Mouse (Mus musculus) liver, embryonic 11.5 days (tissue): ENCODE measurements around the gene Rnf212. TPM values are rescaled to one million over a fixed set of nuclear protein-coding genes. Genes with fewer than 3 reads are reported as not detected.
"Not testable (repeated sequence)": the region's sequence is repeated elsewhere in the genome, so short reads cannot be mapped to it uniquely, and the experiment has no call there.

Experiments used
- ATAC-seq: fragments of 200-750 bp; cut with Nextera tagmentation; replicated peaks from 2 replicates; pipeline ENCODE4 v1.8.0; 2017; ENCODE audit warnings: moderate number of reproducible peaks, mild to moderate bottlenecking, moderate TSS enrichment, moderate library complexity; ENCODE audit not compliant: low FRiP score
- DNase-seq: peaks from one replicate; pipeline ENCODE4 v3.0.0-alpha.2; 2017; ENCODE audit warnings: low spot score
- H3K27ac ChIP-seq: fragments of 300-500 bp; sonication (generic); 2 replicates; pipeline ENCODE4 v1.5.1; 2014; ENCODE audit warnings: mild to moderate bottlenecking, low read depth, low read length, control low read depth
- H3K27me3 ChIP-seq: fragments of 300-500 bp; sonication (generic); replicated peaks from 2 replicates; pipeline ENCODE4 v1.6.1; 2014; ENCODE audit warnings: low read length, mixed read lengths; ENCODE audit not compliant: control insufficient read depth, insufficient read depth
- H3K36me3 ChIP-seq: fragments of 300-500 bp; sonication (generic); 2 replicates; pipeline ENCODE4 v1.6.1; 2014; ENCODE audit warnings: mild to moderate bottlenecking, low read length, moderate library complexity, mixed read lengths; ENCODE audit not compliant: control insufficient read depth, insufficient read depth
- H3K4me1 ChIP-seq: fragments of 300-500 bp; sonication (generic); replicated peaks from 2 replicates; pipeline ENCODE4 v1.6.1; 2014; ENCODE audit warnings: low read length, mixed read lengths; ENCODE audit not compliant: control insufficient read depth, insufficient read depth
- H3K4me2 ChIP-seq: fragments of 300-500 bp; sonication (generic); 2 replicates; pipeline ENCODE4 v1.6.1; 2014; ENCODE audit warnings: mild to moderate bottlenecking, control low read depth, moderate library complexity
- H3K4me3 ChIP-seq: fragments of 300-500 bp; sonication (generic); 2 replicates; pipeline ENCODE4 v1.5.1; 2014; ENCODE audit warnings: low read depth, low read length, control low read depth
- H3K9ac ChIP-seq: fragments of 300-500 bp; sonication (generic); 2 replicates; pipeline ENCODE4 v1.6.1; 2014; ENCODE audit warnings: low read depth, low read length, control low read depth
- H3K9me3 ChIP-seq: fragments of 300-500 bp; sonication (generic); 2 replicates; pipeline ENCODE4 v1.6.1; 2016; ENCODE audit warnings: low read length, inconsistent platforms, mixed read lengths; ENCODE audit not compliant: control insufficient read depth
- WGBS: fragments of 180-500 bp; shearing (Covaris S2); extraction: QIAGEN DNeasy Blood & Tissue Kit; methylation state at CpG from one replicate; pipeline ENCODE4 v1.1.7; 2014; 5-methylcytosine and 5-hydroxymethylcytosine counted together
- polyA plus RNA-seq: library from polyadenylated mRNA; unstranded; fragments of >200 nt; fragmentation: Nextera tagmentation; extraction: Ambion mirVana; gene quantifications from 2 replicates; pipeline ENCODE4 v1.2.1, GENCODE M21; 2014

The Rnf212 gene
- 2.4 and 3.2 TPM in 2 replicates for polyA plus RNA-seq

- DNase-seq (no peak), ATAC-seq (no peak)
- Histone ChIP-seq H3K4me3 (no peak within 1 kb of the TSS), H3K9me3 (no peaks in the 10 kb centered on the region), H3K4me2 (no peak within 1 kb of the TSS), H3K27ac (no peak within 1 kb of the TSS), H3K9ac (no peak within 1 kb of the TSS), H3K4me1 (no peaks in the 10 kb centered on the region), H3K27me3 (no peaks in the 10 kb centered on the region; the same call in 1 of the 2 replicates), H3K36me3 (no peaks in the 10 kb centered on the region)
- WGBS, result 67% methylated on average over 40 of the region's 40 CpGs
Measured at GRCm38 (mm10) chr5:108774630-108775306, at the start of gene Rnf212. Rnf212 (minus strand) TSS chr5:108774982.

- Histone ChIP-seq H3K9me3 (no peaks in the 10 kb centered on the region), H3K36me3 (no peaks in the 10 kb centered on the region), H3K4me2 (no peak overlapping the region), H3K27me3 (no peaks in the 10 kb centered on the region), H3K4me1 (no peaks in the 10 kb centered on the region), H3K4me3 (no peak overlapping the region), H3K9ac (no peak overlapping the region), H3K27ac (no peak overlapping the region)
- 85% methylated on average over 2 of the region's 2 CpGs for WGBS
- DNase-seq, result no peak
- ATAC-seq, result no peak
Measured at GRCm38 (mm10) chr5:108823276-108823675, 48.5 kb upstream of the Rnf212 start.

- 69% methylated on average over 2 of the region's 2 CpGs for WGBS
- H3K9me3 ChIP-seq, DNase-seq, H3K4me1 ChIP-seq, H3K27ac ChIP-seq, ATAC-seq, H3K36me3 ChIP-seq, H3K4me2 ChIP-seq, H3K4me3 ChIP-seq, H3K27me3 ChIP-seq, H3K9ac ChIP-seq: not testable (repeated sequence)
Measured at GRCm38 (mm10) chr5:108808750-108809149, 34.0 kb upstream of the Rnf212 start, which contains the start of gene Vmn2r8. Vmn2r8 (minus strand) TSS chr5:108808850.

- WGBS, result 31% methylated on average over 1 of the region's 1 CpGs
Measured at GRCm38 (mm10) chr5:108803646-108804045, 28.9 kb upstream of the Rnf212 start.

GRCm38 (mm10) chr5:108795263-108795662 lies 20.5 kb upstream of the Rnf212 start, which contains the start of gene Tmed11:
Tmed11 (minus strand) TSS chr5:108795363.
- DNase-seq, result not testable (repeated sequence)

More at GRCm38 (mm10) chr5:108803646-108804045, 28.9 kb upstream of the Rnf212 start:
- no peak for DNase-seq
- Histone ChIP-seq H3K27ac (no peak overlapping the region), H3K9me3 (no peaks in the 10 kb centered on the region), H3K4me1 (no peaks in the 10 kb centered on the region), H3K9ac (no peak overlapping the region), H3K27me3 (no peaks in the 10 kb centered on the region), H3K4me3 (no peak overlapping the region), H3K4me2 (no peak overlapping the region), H3K36me3 (no peaks in the 10 kb centered on the region)
- ATAC-seq, result no peak

GRCm38 (mm10) chr5:108790385-108790784 lies 15.6 kb upstream of the Rnf212 start:
- not testable (repeated sequence) for H3K9ac ChIP-seq, H3K27me3 ChIP-seq, DNase-seq, H3K4me2 ChIP-seq, H3K9me3 ChIP-seq, H3K36me3 ChIP-seq, H3K4me3 ChIP-seq, H3K27ac ChIP-seq, ATAC-seq, H3K4me1 ChIP-seq
- 33% methylated on average over 1 of the region's 1 CpGs for WGBS

More at GRCm38 (mm10) chr5:108795263-108795662, 20.5 kb upstream of the Rnf212 start, which contains the start of gene Tmed11:
- H3K4me3 ChIP-seq, H3K27ac ChIP-seq, H3K4me2 ChIP-seq, H3K9me3 ChIP-seq, H3K27me3 ChIP-seq, H3K9ac ChIP-seq, H3K36me3 ChIP-seq, H3K4me1 ChIP-seq, ATAC-seq: not testable (repeated sequence)
- WGBS, result 57% methylated on average over 2 of the region's 2 CpGs

GRCm38 (mm10) chr5:108760002-108760401 lies 14.8 kb downstream of the Rnf212 start:
- no peak overlapping the region for H3K9ac ChIP-seq
- H3K4me3 ChIP-seq, result no peak overlapping the region
- no peak for ATAC-seq
- H3K4me1 ChIP-seq, result no peaks in the 10 kb centered on the region
- no peak overlapping the region for H3K4me2 ChIP-seq
- no peak overlapping the region for H3K27ac ChIP-seq
- no peaks in the 10 kb centered on the region for H3K9me3 ChIP-seq
- WGBS, result 67% methylated on average over 2 of the region's 2 CpGs
- no peaks in the 10 kb centered on the region for H3K36me3 ChIP-seq
- no peak for DNase-seq
- no peaks in the 10 kb centered on the region for H3K27me3 ChIP-seq

- peak; percentile 41 for ATAC-seq
- Histone ChIP-seq H3K9ac (no peak overlapping the region), H3K4me3 (no peak overlapping the region), H3K27me3 (no peaks in the 10 kb centered on the region), H3K27ac (no peak overlapping the region), H3K9me3 (no peaks in the 10 kb centered on the region), H3K4me1 (no peaks in the 10 kb centered on the region), H3K36me3 (no peaks in the 10 kb centered on the region), H3K4me2 (no peak overlapping the region)
- DNase-seq, result no peak
- WGBS, result 48% methylated on average over 3 of the region's 3 CpGs
Measured at GRCm38 (mm10) chr5:108758396-108758795, 16.4 kb downstream of the Rnf212 start.

- not testable (repeated sequence) for DNase-seq, H3K9ac ChIP-seq, H3K9me3 ChIP-seq, H3K4me2 ChIP-seq, H3K27ac ChIP-seq, H3K4me3 ChIP-seq, H3K4me1 ChIP-seq, H3K27me3 ChIP-seq, H3K36me3 ChIP-seq
- ATAC-seq, result 0 out of 2 replicates have a peak, but pooled peaks have one; percentile 16
- WGBS, result 64% methylated on average over 4 of the region's 4 CpGs
Measured at GRCm38 (mm10) chr5:108751258-108751657, 23.5 kb downstream of the Rnf212 start.
